Mouse (Mus musculus) kidney, embryonic 15.5 days (tissue): ENCODE data around the gene Mid1. TPM values are rescaled to one million over a fixed set of nuclear protein-coding genes. Genes with fewer than 3 reads are reported as not detected.

Experiments used
- ATAC-seq: fragments of 200-750 bp; cut with Nextera tagmentation; replicated peaks from 2 replicates; pipeline ENCODE4 v1.8.0; 2017; ENCODE audit warnings: moderate TSS enrichment; ENCODE audit not compliant: low FRiP score
- H3K27ac ChIP-seq: fragments of 300-500 bp; sonication (generic); 2 replicates; pipeline ENCODE4 v1.5.1; 2015; ENCODE audit warnings: mild to moderate bottlenecking, inconsistent platforms
- H3K27me3 ChIP-seq: fragments of 300-500 bp; sonication (generic); 2 replicates; pipeline ENCODE4 v1.6.1; 2015; ENCODE audit warnings: inconsistent platforms
- H3K36me3 ChIP-seq: fragments of 300-500 bp; sonication (generic); 2 replicates; pipeline ENCODE4 v1.6.1; 2015; ENCODE audit warnings: inconsistent platforms
- H3K4me1 ChIP-seq: fragments of 300-500 bp; sonication (generic); 2 replicates; pipeline ENCODE4 v1.6.1; 2015; ENCODE audit warnings: inconsistent platforms
- H3K4me2 ChIP-seq: fragments of 300-500 bp; sonication (generic); 2 replicates; pipeline ENCODE4 v1.6.1; 2015; ENCODE audit warnings: moderate library complexity, mild to moderate bottlenecking, inconsistent platforms
- H3K4me3 ChIP-seq: fragments of 300-500 bp; sonication (generic); replicated peaks from 2 replicates; pipeline ENCODE4 v1.5.1; 2015; ENCODE audit warnings: mild to moderate bottlenecking, inconsistent platforms
- H3K9ac ChIP-seq: fragments of 300-500 bp; sonication (generic); 2 replicates; pipeline ENCODE4 v1.6.1; 2015; ENCODE audit warnings: mild to moderate bottlenecking, inconsistent platforms
- H3K9me3 ChIP-seq: fragments of 300-500 bp; sonication (generic); replicated peaks from 2 replicates; pipeline ENCODE4 v1.6.1; 2016; ENCODE audit warnings: inconsistent platforms
- WGBS: fragments of 180-500 bp; shearing (Covaris S2); methylation state at CpG from one replicate; pipeline ENCODE4 v1.1.7; 2015; ENCODE audit warnings: mixed read lengths; 5-methylcytosine and 5-hydroxymethylcytosine counted together
- polyA plus RNA-seq: library from polyadenylated mRNA; unstranded; fragments of >200 nt; fragmentation: Nextera tagmentation; extraction: Ambion mirVana; gene quantifications from 2 replicates; pipeline ENCODE4 v1.2.1, GENCODE M21; 2015

The Mid1 gene
- polyA plus RNA-seq, 1 experiment from 2014 or later, result 11.4 TPM

GRCm38 (mm10) chrX:169892631-169893030, 207.6 kb downstream of the Mid1 start:
- Histone ChIP-seq H3K27me3 (peaks cover 15% of the 10 kb centered on the region), H3K9me3 (no peaks in the 10 kb centered on the region), H3K4me1 (no peaks in the 10 kb centered on the region), H3K27ac (no peak overlapping the region), H3K36me3 (no peaks in the 10 kb centered on the region), H3K9ac (no peak overlapping the region), H3K4me3 (no peak overlapping the region), H3K4me2 (no peak overlapping the region)
- WGBS, result 87% methylated on average over 2 of the region's 2 CpGs
- ATAC-seq, result no peak

GRCm38 (mm10) chrX:169899227-169899950, 214.4 kb downstream of the Mid1 start:
- Histone ChIP-seq H3K9ac (no peak overlapping the region), H3K36me3 (no peaks in the 10 kb centered on the region), H3K9me3 (no peaks in the 10 kb centered on the region), H3K27ac (0 out of 2 replicates have a peak overlapping the region, but pooled peaks have one; percentile 10), H3K4me1 (no peaks in the 10 kb centered on the region), H3K4me2 (no peak overlapping the region), H3K4me3 (no peak overlapping the region), H3K27me3 (0 out of 2 replicates have a peak, but pooled peaks cover 9% of the 10 kb centered on the region)
- no peak for ATAC-seq
- 25% methylated on average over 3 of the region's 3 CpGs for WGBS

DNA sequence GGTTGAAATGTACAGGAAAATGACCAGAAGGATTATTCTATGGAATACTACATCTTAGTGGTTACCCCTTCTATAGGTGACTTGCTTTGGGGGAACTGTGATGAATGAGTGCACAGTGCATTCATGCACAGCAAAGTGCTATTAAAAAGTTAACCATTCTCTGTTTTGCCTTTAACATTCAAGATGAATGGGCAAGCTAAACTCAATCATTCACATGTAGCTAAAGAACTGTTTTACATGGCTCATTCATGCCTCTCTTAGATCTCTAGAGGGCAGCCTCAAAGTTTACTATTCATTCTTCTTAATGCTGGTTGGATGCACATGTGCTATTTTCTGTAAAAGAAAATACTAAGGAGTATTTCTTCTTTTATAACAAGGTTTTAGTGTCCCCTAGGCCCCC, 217.9 kb downstream of the Mid1 start:
- Histone ChIP-seq H3K4me1 (peaks cover 6% of the 10 kb centered on the region), H3K9me3 (no peaks in the 10 kb centered on the region), H3K27ac (peak overlapping the region; percentile 54; the same call in 1 of the 2 replicates), H3K36me3 (no peaks in the 10 kb centered on the region), H3K9ac (no peak overlapping the region), H3K4me2 (no peak overlapping the region), H3K27me3 (peaks cover 18% of the 10 kb centered on the region; the same call in 1 of the 2 replicates), H3K4me3 (no peak overlapping the region)
- ATAC-seq, result peak; percentile 83

DNA sequence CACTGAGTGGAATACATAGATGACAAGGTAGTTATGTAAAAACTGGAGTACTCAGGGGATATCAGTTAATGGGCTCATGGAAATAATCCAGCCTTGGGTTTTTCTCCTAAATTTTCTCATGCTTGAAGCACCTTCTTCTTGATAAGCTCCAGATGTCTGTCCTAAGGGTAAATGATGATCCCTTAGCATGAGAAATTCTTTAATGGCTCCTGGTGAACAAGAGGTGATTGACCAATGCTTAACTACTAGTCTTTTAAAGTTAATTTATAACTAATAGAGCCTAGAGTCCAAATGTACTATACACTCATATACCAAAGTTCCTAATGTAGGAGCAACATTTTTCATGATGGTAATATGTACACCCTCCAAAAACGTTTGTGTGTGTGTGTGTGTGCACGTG, 218.7 kb downstream of the Mid1 start:
- peaks cover 6% of the 10 kb centered on the region for H3K4me1 ChIP-seq
- H3K9me3 ChIP-seq, result no peaks in the 10 kb centered on the region
- H3K27me3 ChIP-seq, result peaks cover 26% of the 10 kb centered on the region; the same call in 1 of the 2 replicates
- 0 out of 2 replicates have a peak overlapping the region, but pooled peaks have one; percentile 14 for H3K4me2 ChIP-seq
- no peak for ATAC-seq
- H3K9ac ChIP-seq, result no peak overlapping the region
- no peak overlapping the region for H3K4me3 ChIP-seq
- 58% methylated on average over 2 of the region's 2 CpGs for WGBS
- peak overlapping the region; percentile 54 for H3K27ac ChIP-seq
- H3K36me3 ChIP-seq, result no peaks in the 10 kb centered on the region

DNA sequence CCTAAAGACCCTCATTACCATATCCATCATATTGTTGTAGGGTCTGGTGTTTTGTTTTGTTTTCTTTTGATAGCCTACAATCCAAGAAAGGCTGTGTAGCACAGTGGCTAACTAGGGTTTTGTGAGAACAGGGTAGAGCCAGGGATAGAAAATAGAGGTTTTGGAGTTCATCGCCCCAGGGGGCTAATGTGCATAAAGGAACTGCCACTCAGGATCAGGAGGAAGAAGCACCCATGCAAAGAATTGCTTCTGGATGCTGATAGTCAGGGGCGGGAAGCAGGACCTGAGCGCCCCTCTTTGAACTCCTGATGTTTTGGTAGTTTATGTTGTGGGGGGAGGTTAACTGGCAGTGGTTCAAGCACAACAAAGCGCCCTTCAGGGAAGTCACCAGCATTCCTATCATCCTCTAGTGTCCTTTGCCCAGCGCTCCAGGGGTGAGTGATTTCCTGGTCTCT, 221.1 kb downstream of the Mid1 start:
- no peaks in the 10 kb centered on the region for H3K9me3 ChIP-seq
- peak; percentile 55 for ATAC-seq
- H3K36me3 ChIP-seq, result no peaks in the 10 kb centered on the region
- no peak overlapping the region for H3K4me3 ChIP-seq
- H3K4me2 ChIP-seq, result peak overlapping the region; percentile 19; the same call in 1 of the 2 replicates
- WGBS, result 24% methylated on average over 5 of the region's 5 CpGs
- no peak overlapping the region for H3K9ac ChIP-seq
- H3K27ac ChIP-seq, result no peak overlapping the region
- peaks cover 6% of the 10 kb centered on the region for H3K4me1 ChIP-seq
- peaks cover 36% of the 10 kb centered on the region; the same call in 1 of the 2 replicates for H3K27me3 ChIP-seq

- ATAC-seq, result no peak
- no peak overlapping the region for H3K27ac ChIP-seq
- H3K27me3 ChIP-seq, result peaks cover 31% of the 10 kb centered on the region; the same call in 1 of the 2 replicates
- no peak overlapping the region for H3K9ac ChIP-seq
- H3K9me3 ChIP-seq, result no peaks in the 10 kb centered on the region
- no peak overlapping the region for H3K4me2 ChIP-seq
- no peak overlapping the region for H3K4me3 ChIP-seq
- H3K36me3 ChIP-seq, result no peaks in the 10 kb centered on the region
- peaks cover 6% of the 10 kb centered on the region for H3K4me1 ChIP-seq
- 69% methylated on average over 2 of the region's 2 CpGs for WGBS
Observed at GRCm38 (mm10) chrX:169909898-169910297, 224.9 kb downstream of the Mid1 start.

DNA sequence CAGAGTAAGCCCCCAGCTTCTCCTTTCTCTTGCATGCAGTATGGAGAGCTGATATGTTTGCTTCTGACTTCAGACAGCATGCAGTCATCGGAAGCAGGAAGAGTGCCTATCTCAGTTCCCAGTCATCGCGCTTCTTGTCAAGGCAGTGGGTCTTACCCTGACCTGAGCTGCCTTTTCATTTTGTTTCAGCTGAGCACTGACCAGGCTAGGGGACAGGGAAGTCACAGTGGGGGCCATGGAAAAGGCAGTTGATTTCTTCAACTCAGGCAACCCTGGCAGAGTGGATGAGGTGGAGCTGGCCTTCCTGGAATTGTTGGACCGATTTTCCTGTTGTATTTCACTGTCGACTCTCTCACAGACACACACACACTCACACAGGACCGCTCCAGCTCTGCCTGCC, 230.7 kb downstream of the Mid1 start:
- Histone ChIP-seq H3K27ac (no peak overlapping the region), H3K27me3 (0 out of 2 replicates have a peak, but pooled peaks cover 12% of the 10 kb centered on the region), H3K36me3 (no peaks in the 10 kb centered on the region), H3K4me2 (no peak overlapping the region), H3K9me3 (no peaks in the 10 kb centered on the region), H3K9ac (no peak overlapping the region), H3K4me3 (no peak overlapping the region), H3K4me1 (no peaks in the 10 kb centered on the region)
- 82% methylated on average over 6 of the region's 6 CpGs for WGBS
- 0 out of 2 replicates have a peak, but pooled peaks have one; percentile 22 for ATAC-seq

DNA sequence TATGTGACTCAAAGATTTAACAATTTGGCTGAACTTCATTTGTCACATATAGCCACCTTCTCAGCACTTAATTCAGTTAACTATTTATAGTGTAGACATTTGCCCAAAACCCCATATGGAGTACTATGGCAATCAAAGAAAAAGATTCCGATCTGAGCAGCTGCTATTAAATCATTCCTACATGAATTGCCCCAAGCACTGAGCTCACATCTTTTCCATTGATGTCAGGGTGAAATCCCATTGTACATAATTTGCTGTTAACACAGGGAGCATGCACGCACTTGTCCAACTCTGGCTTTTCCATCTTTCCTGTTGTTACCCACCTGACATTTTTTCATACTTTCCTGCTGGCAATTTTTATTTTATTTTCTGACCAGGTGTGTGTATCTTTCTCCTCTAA, 237.5 kb downstream of the Mid1 start:
- no peak overlapping the region for H3K4me3 ChIP-seq
- 0 out of 2 replicates have a peak, but pooled peaks cover 5% of the 10 kb centered on the region for H3K36me3 ChIP-seq
- no peak overlapping the region for H3K9ac ChIP-seq
- WGBS, result 79% methylated on average over 2 of the region's 2 CpGs
- no peak overlapping the region for H3K27ac ChIP-seq
- peaks cover 26% of the 10 kb centered on the region for H3K27me3 ChIP-seq
- H3K4me2 ChIP-seq, result no peak overlapping the region
- ATAC-seq, result no peak
- H3K4me1 ChIP-seq, result no peaks in the 10 kb centered on the region
- H3K9me3 ChIP-seq, result no peaks in the 10 kb centered on the region

- H3K4me2 ChIP-seq, result no peak overlapping the region
- 0 out of 2 replicates have a peak, but pooled peaks cover 7% of the 10 kb centered on the region for H3K36me3 ChIP-seq
- no peaks in the 10 kb centered on the region for H3K4me1 ChIP-seq
- no peaks in the 10 kb centered on the region for H3K9me3 ChIP-seq
- no peak for ATAC-seq
- 46% methylated on average over 1 of the region's 1 CpGs for WGBS
- no peak overlapping the region for H3K27ac ChIP-seq
- no peak overlapping the region for H3K4me3 ChIP-seq
- peaks cover 26% of the 10 kb centered on the region for H3K27me3 ChIP-seq
- no peak overlapping the region for H3K9ac ChIP-seq
Observed at GRCm38 (mm10) chrX:169923417-169923816, 238.4 kb downstream of the Mid1 start.

- WGBS, result 34% methylated on average over 7 of the region's 7 CpGs
- H3K9ac ChIP-seq, result no peak overlapping the region
- H3K4me1 ChIP-seq, result no peaks in the 10 kb centered on the region
- peaks cover 29% of the 10 kb centered on the region for H3K27me3 ChIP-seq
- no peak overlapping the region for H3K4me3 ChIP-seq
- H3K9me3 ChIP-seq, result no peaks in the 10 kb centered on the region
- H3K36me3 ChIP-seq, result 0 out of 2 replicates have a peak, but pooled peaks cover 7% of the 10 kb centered on the region
- ATAC-seq, result no peak
- H3K4me2 ChIP-seq, result no peak overlapping the region
- H3K27ac ChIP-seq, result no peak overlapping the region
Observed at GRCm38 (mm10) chrX:169925600-169925999, 240.6 kb downstream of the Mid1 start.

- Histone ChIP-seq H3K9me3 (no peaks in the 10 kb centered on the region), H3K9ac (no peak overlapping the region), H3K27ac (no peak overlapping the region), H3K4me2 (no peak overlapping the region), H3K36me3 (0 out of 2 replicates have a peak, but pooled peaks cover 7% of the 10 kb centered on the region), H3K27me3 (peaks cover 25% of the 10 kb centered on the region), H3K4me1 (no peaks in the 10 kb centered on the region), H3K4me3 (no peak overlapping the region)
- no peak for ATAC-seq
- 85% methylated on average over 28 of the region's 28 CpGs for WGBS
Observed at GRCm38 (mm10) chrX:169927110-169927817, 242.3 kb downstream of the Mid1 start.

- 0 out of 2 replicates have a peak, but pooled peaks cover 7% of the 10 kb centered on the region for H3K36me3 ChIP-seq
- no peaks in the 10 kb centered on the region for H3K9me3 ChIP-seq
- H3K4me1 ChIP-seq, result no peaks in the 10 kb centered on the region
- no peak for ATAC-seq
- no peak overlapping the region for H3K4me3 ChIP-seq
- 62% methylated on average over 2 of the region's 2 CpGs for WGBS
- H3K9ac ChIP-seq, result no peak overlapping the region
- peaks cover 23% of the 10 kb centered on the region; the same call in 1 of the 2 replicates for H3K27me3 ChIP-seq
- H3K4me2 ChIP-seq, result no peak overlapping the region
- no peak overlapping the region for H3K27ac ChIP-seq
Observed at GRCm38 (mm10) chrX:169930868-169931267, 245.9 kb downstream of the Mid1 start.
